Mouse (Mus musculus): ENCODE results near the gene Scpep1. TPM values are rescaled to one million over a fixed set of nuclear protein-coding genes. Genes with fewer than 3 reads are reported as not detected.

Gene Scpep1
- total and polyA plus RNA-seq, 2 experiments from 2014 or later, result 27.4 to 28.9 TPM

DNA sequence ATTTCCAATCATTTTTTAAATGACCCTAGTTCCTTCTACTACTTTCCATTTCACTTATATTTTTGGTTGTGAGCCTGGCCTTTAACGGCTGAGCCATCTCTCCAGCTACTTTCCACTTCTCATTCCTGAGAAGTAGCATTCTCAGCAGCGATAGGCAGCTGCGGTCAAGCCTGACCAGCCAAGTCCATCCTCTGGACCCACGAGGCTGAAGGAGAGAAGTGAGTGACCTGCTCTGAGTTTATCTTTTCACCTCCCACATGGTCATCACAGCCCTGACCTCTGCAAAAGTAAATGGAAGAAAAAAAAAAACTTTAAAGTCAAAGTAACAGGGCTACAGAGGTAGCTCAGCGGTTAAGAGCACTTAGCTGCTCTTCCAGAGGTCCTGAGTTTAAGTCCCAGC, 28.7 kb downstream of the Scpep1 start:
- no peaks in the 10 kb centered on the region for H3K4me1 ChIP-seq (ENCODE audit: insufficient read depth)
- no peak overlapping the region for H3K27ac ChIP-seq (ENCODE audit: low read depth, low read length)
- ATAC-seq, result no peak
- no peak overlapping the region for H3K4me2 ChIP-seq (ENCODE audit: low read depth)
- no peaks in the 10 kb centered on the region for H3K9me3 ChIP-seq (ENCODE audit: low read length)
- H3K27me3 ChIP-seq (ENCODE audit: insufficient read depth, low read length), result no peaks in the 10 kb centered on the region
- no peak for DNase-seq
- TF ChIP-seq CTCF (IDR thresholded peaks at IDR 0.05; ENCODE audit: low read depth), result no peak
- H3K4me3 ChIP-seq (ENCODE audit: low read depth, low read length), result no peak overlapping the region
- peaks cover 70% of the 10 kb centered on the region for H3K36me3 ChIP-seq (ENCODE audit: insufficient read depth)
- H3K9ac ChIP-seq, result no peak overlapping the region
- 95% methylated on average over 5 of the region's 5 CpGs for WGBS

GRCm38 (mm10) chr11:88909388-88910036, 45.8 kb downstream of the Scpep1 start:
- no peak for TF ChIP-seq CTCF (IDR thresholded peaks at IDR 0.05; ENCODE audit: low read depth)
- Histone ChIP-seq H3K4me2 (ENCODE audit: low read depth) (no peak overlapping the region), H3K9ac (no peak overlapping the region), H3K27ac (ENCODE audit: low read depth, low read length) (no peak overlapping the region), H3K36me3 (ENCODE audit: insufficient read depth) (no peaks in the 10 kb centered on the region), H3K9me3 (ENCODE audit: low read length) (no peaks in the 10 kb centered on the region), H3K4me3 (ENCODE audit: low read depth, low read length) (no peak overlapping the region), H3K4me1 (ENCODE audit: insufficient read depth) (no peaks in the 10 kb centered on the region), H3K27me3 (ENCODE audit: insufficient read depth, low read length) (no peaks in the 10 kb centered on the region)
- WGBS, result 72% methylated on average over 8 of the region's 8 CpGs
- ATAC-seq, result no peak
- DNase-seq, result no peak

DNA sequence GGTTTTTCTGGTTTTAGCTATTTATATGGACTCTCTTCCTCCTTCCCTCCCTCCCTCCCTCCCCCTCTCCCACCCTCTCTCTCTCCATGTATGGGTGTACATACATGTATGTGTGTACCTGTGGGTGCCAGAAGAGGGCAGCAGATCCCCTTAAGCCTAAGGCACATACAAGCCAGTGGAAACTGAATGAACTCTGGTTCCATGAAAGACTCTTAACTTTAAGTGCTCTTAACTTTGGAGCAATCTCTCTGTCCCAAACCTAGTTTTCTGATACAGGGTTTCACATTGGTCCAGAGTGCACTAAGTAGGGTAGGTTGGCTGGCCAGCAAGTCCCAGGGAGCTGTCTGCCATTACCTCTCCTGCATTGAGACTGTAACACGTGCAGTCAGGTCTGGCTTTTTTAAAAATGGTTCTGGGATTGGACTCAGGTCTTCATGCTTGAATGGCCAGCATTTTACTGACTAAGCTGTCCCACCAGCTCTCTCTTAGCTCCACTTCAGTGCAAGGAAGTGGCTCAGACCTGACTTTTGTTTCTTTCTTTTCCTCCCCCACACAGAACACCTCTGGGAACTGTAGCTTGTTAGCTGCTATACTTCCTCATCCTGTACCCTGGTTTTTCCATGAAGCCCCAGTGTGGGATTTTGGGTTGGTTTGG, 46.6 kb downstream of the Scpep1 start:
- H3K27me3 ChIP-seq (ENCODE audit: insufficient read depth, low read length), result no peaks in the 10 kb centered on the region
- peak; percentile 76 for ATAC-seq
- DNase-seq, result peak; percentile 49
- no peaks in the 10 kb centered on the region for H3K4me1 ChIP-seq (ENCODE audit: insufficient read depth)
- H3K36me3 ChIP-seq (ENCODE audit: insufficient read depth), result no peaks in the 10 kb centered on the region
- H3K4me2 ChIP-seq (ENCODE audit: low read depth), result no peak overlapping the region
- peak; percentile 66 for TF ChIP-seq CTCF (IDR thresholded peaks at IDR 0.05; ENCODE audit: low read depth)
- WGBS, result 97% methylated on average over 1 of the region's 1 CpGs
- no peak overlapping the region for H3K4me3 ChIP-seq (ENCODE audit: low read depth, low read length)
- H3K27ac ChIP-seq (ENCODE audit: low read depth, low read length), result no peak overlapping the region
- H3K9me3 ChIP-seq (ENCODE audit: low read length), result no peaks in the 10 kb centered on the region
- no peak overlapping the region for H3K9ac ChIP-seq

DNA sequence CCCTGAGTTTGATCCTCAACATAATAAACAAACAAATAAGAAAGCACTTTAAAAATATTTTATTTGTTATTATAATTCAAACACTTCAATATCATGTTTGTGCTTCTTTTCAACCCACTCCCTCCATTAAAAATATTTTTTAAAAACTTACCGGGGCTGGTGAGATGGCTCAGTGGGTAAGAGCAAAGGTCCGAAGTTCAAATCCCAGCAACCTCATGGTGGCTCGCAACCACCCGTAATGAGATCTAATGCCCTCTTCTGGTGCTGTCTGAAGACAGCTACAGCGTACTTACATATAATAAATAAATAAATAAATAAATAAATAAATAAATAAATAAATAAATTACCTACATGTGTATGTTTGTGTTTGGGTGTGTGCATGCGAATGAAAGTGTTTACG, 47.4 kb downstream of the Scpep1 start:
- Histone ChIP-seq H3K27ac (ENCODE audit: low read depth, low read length) (no peak overlapping the region), H3K27me3 (ENCODE audit: insufficient read depth, low read length) (no peaks in the 10 kb centered on the region), H3K4me1 (ENCODE audit: insufficient read depth) (no peaks in the 10 kb centered on the region), H3K36me3 (ENCODE audit: insufficient read depth) (no peaks in the 10 kb centered on the region), H3K9ac (no peak overlapping the region), H3K9me3 (ENCODE audit: low read length) (no peaks in the 10 kb centered on the region), H3K4me3 (ENCODE audit: low read depth, low read length) (no peak overlapping the region), H3K4me2 (ENCODE audit: low read depth) (no peak overlapping the region)
- no peak for TF ChIP-seq CTCF (IDR thresholded peaks at IDR 0.05; ENCODE audit: low read depth)
- no peak for DNase-seq
- 95% methylated on average over 7 of the region's 7 CpGs for WGBS
- ATAC-seq, result no peak

GRCm38 (mm10) chr11:88905621-88906020, 49.6 kb downstream of the Scpep1 start:
- Histone ChIP-seq H3K36me3 (ENCODE audit: insufficient read depth) (no peaks in the 10 kb centered on the region), H3K27me3 (ENCODE audit: insufficient read depth, low read length) (no peaks in the 10 kb centered on the region), H3K9ac (no peak overlapping the region), H3K4me3 (ENCODE audit: low read depth, low read length) (no peak overlapping the region), H3K4me2 (ENCODE audit: low read depth) (no peak overlapping the region), H3K4me1 (ENCODE audit: insufficient read depth) (no peaks in the 10 kb centered on the region), H3K9me3 (ENCODE audit: low read length) (no peaks in the 10 kb centered on the region), H3K27ac (ENCODE audit: low read depth, low read length) (no peak overlapping the region)
- 28% methylated on average over 2 of the region's 2 CpGs for WGBS
- TF ChIP-seq CTCF (IDR thresholded peaks at IDR 0.05; ENCODE audit: low read depth), result no peak
- DNase-seq (no peak), ATAC-seq (no peak)

DNA sequence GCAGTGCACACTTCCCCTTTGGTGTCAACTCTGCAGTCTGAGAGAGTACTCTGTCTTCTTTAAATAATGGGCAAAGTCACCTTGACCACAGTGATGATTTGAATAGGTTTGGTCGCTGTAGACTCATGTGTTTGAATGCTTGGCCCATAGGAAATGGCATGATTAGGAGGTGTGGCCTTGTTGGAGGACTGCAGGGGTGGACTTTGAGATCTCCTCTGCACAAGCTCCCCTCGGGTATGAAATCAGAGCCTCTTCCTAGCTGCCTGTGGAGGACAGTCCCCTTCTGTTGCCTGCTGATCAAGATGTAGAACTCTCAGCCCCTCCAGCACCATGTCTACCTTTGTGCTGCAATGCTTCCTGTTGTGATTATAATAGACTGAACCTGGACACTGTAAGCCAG, 51.2 kb downstream of the Scpep1 start:
- WGBS, result 75% methylated on average over 2 of the region's 2 CpGs
- H3K4me3 ChIP-seq (ENCODE audit: low read depth, low read length), result no peak overlapping the region
- H3K4me2 ChIP-seq (ENCODE audit: low read depth), result no peak overlapping the region
- no peaks in the 10 kb centered on the region for H3K9me3 ChIP-seq (ENCODE audit: low read length)
- no peaks in the 10 kb centered on the region for H3K27me3 ChIP-seq (ENCODE audit: insufficient read depth, low read length)
- TF ChIP-seq CTCF (IDR thresholded peaks at IDR 0.05; ENCODE audit: low read depth), result no peak
- no peaks in the 10 kb centered on the region for H3K4me1 ChIP-seq (ENCODE audit: insufficient read depth)
- no peak for DNase-seq
- no peak for ATAC-seq
- no peak overlapping the region for H3K9ac ChIP-seq
- no peak overlapping the region for H3K27ac ChIP-seq (ENCODE audit: low read depth, low read length)
- H3K36me3 ChIP-seq (ENCODE audit: insufficient read depth), result no peaks in the 10 kb centered on the region

GRCm38 (mm10) chr11:88902762-88903161, 52.5 kb downstream of the Scpep1 start:
- Histone ChIP-seq H3K27ac (ENCODE audit: low read depth, low read length) (no peak overlapping the region), H3K9me3 (ENCODE audit: low read length) (no peaks in the 10 kb centered on the region), H3K4me2 (ENCODE audit: low read depth) (no peak overlapping the region), H3K4me3 (ENCODE audit: low read depth, low read length) (no peak overlapping the region), H3K9ac (no peak overlapping the region), H3K27me3 (ENCODE audit: insufficient read depth, low read length) (no peaks in the 10 kb centered on the region), H3K4me1 (ENCODE audit: insufficient read depth) (no peaks in the 10 kb centered on the region), H3K36me3 (ENCODE audit: insufficient read depth) (no peaks in the 10 kb centered on the region)
- DNase-seq (no peak), ATAC-seq (no peak)
- WGBS, result 86% methylated on average over 6 of the region's 6 CpGs
- no peak for TF ChIP-seq CTCF (IDR thresholded peaks at IDR 0.05; ENCODE audit: low read depth)
